Mouse (Mus musculus): ENCODE results near the gene Lrrd1.
"Not testable (repeated sequence)": the region's sequence is repeated elsewhere in the genome, so short reads cannot be mapped to it uniquely, and the experiment has no call there.

Gene Lrrd1

GRCm38 (mm10) chr5:3845026-3845425, at the start of gene Lrrd1:
Lrrd1 (plus strand) TSS chr5:3845173.
- peak; percentile 22 for DNase-seq (ENCODE audit: low spot score)

DNA sequence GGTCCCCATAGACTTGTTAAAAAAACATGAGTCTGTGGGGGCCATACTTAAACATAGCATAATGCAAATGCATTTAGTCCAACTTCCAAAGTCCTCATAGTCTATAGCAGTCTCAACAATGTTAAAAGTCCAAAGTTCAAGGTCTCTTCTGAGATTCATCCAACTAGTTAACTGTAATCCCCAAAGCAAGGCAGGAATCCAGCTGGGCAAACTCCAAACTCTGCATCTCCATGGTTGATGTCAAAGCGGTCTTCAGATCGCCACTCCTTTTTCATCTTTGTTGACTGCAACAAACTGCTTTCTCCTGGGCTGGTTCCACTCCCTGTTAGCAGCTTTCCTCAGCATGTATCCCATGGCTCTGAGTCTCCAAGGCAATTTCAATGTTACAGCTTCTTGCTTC, 47.9 kb upstream of the Lrrd1 start:
- DNase-seq (ENCODE audit: low spot score), result not testable (repeated sequence)

DNA sequence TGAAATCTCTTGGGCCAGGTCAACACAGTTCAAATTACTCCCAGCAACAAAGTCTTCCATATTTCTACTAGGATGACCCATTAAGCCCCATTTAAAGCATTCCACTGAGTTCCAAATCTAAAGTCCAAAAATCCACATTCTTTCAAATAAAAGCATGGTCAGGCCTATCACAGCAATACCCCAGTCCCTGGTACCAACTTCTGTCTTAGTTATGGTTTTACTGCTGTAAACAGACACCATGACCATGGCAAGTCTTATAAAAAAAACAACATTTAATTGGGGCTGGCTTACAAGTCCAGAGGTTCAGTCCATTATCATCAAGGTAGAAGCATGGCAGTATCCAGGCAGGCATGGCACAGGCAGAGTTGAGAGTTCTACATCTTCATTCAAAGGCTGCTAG, 46.3 kb upstream of the Lrrd1 start:
- DNase-seq (ENCODE audit: low spot score), result not testable (repeated sequence)

DNA sequence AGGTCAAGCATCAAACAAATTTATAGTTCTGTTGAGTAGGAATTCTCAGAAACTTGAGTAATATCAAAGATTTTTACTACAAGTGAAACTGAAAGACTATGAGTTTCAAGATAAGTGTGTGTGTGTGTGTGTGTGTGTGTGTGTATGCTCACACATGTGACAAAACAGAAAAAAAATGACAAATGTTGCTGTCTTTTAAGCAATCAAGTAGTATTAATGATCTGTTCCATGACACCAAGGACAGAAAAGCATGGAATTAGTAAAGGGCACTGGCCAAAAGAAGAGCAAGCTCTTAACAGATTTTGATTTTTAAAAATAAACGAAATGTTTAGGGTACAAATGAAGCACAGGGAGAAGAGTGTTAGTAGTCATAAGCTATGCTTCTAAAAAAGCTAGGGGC, 44.9 kb upstream of the Lrrd1 start:
- DNase-seq (ENCODE audit: low spot score), result no peak

DNA sequence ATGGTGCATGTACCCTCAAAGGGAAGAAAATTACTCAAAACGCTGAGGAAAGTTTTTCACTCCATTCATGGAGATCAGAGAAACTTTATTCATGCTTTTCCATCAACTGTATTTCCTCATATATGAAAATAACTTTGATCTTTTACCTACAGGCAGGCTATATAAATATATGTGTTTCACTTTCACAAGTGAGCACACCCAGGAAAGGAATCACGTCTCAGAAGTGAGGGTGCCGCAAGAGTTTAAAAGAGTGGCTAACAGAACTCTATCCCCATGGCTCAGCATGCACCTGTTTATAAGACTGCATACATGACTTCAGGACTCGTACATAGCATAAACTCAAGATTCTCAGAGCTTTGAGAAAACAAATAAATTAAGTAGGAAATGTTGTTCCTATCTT, 44.1 kb upstream of the Lrrd1 start:
- no peak for DNase-seq (ENCODE audit: low spot score)

GRCm38 (mm10) chr5:3801672-3802432, 43.1 kb upstream of the Lrrd1 start:
- no peak for DNase-seq (ENCODE audit: low spot score)

DNA sequence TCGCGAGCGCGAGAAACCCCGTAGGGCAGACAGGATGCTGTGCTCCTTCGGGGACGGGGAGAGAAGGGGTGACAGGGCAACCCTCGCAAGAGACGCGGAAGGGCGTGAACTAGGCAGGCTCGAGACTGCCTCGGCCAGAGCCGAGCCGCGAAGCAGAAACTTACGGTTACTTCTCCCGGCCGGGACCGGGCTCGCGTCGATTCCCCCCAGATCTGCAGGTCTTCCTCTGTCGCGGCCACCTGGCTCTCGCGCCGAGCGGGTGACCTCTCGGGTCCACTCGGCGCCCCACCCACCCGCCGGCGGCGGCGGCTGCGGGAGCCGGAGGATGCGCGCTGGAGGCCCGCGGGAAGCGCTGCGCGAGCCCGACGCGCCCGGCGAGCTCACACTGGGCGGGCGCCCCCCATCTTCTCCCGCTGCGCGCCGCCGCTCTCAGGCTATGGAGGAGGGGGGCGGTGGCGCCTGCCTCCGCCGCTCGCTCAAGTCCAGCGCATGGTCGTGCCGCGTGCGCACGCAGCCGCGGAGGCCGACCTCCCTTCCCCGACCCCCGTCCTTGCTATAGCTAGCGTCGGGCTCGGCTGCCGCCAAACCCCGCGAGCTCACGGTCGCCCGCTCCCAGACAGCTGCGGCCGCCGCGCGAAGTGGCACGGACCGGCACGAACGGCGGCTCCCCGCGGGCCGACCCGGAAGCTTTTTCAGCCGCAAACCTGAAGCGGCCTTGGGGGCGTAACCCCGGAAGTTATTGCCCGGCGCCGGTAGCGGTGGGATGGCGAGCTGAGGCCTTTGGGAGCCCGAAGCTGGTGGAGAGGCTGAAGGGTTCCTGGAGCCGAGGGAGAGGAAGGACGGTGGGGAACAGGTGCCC, 42.3 kb upstream of the Lrrd1 start, which contains the start of the genes Ankib1 and Krit1:
Gene Ankib1 (minus strand): TSS at position 493 of the 859 bp plus-strand sequence.
Gene Krit1 (plus strand): TSS at position 752 of the 859 bp plus-strand sequence.
- peak; percentile 92 for DNase-seq (ENCODE audit: low spot score)

DNA sequence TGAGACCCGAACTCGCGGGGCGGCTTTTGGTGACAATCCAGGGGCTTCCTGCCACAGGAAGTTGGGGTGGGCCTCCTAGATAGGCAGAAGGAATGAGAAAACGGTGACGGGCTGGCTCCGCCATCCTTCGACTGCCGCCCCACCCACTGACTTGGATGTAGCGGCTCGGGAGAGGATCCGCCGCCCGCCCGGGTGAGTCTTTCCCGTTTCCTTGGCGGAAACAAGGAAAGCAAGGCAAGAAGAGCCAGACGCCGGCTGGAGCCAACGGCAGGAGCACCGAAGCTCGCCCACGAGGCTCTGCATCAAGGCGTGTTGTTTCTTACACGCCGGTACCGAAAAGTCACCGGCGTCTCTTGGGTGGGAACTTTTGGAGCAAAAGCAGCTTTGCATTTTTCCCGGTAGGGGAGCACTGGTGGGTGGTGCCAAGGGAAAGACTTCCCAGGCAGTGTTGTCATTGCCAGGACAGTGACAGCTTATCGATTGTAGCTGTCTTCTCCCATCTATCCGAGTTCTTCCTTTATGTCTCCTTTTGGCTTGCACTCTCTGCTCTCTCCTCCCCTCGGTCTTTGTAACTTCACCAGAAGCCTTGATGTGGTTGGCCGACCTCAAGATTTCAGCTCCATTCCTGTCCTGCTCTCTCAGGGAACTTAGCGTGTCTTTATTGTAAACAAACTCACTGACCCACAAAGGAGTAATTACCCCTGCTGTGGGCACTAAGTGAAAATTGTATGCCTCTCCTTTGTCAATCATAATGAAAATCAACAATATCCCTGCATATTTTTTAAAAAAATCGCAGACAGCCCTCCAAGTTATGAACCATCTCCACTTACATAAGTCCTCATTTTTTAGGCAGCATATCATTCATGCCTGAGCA, 41.4 kb upstream of the Lrrd1 start:
- DNase-seq (ENCODE audit: low spot score), result no peak

- DNase-seq (ENCODE audit: low spot score), result no peak
Observed at GRCm38 (mm10) chr5:3808472-3808871, 36.5 kb upstream of the Lrrd1 start.

DNA sequence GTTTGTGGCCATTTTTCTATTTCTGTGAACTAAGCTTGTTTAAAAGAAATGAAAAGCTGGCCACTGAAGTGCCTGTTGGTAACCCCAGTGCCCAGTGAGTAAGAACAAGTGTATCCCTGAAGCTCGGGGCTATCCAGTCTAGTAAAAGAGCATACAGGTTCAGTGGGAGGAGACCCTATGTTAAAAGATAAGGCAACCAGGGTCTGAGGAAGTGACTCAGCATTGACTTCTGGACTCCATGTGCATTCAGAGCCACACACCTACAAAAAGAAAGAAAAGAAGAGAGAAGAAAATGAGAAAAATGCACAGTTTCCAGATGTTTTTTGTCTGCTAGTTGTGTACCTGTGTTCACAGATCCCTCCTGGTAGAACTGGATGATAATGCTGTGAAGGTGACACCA, 10.9 kb upstream of the Lrrd1 start:
- no peak for DNase-seq (ENCODE audit: low spot score)

DNA sequence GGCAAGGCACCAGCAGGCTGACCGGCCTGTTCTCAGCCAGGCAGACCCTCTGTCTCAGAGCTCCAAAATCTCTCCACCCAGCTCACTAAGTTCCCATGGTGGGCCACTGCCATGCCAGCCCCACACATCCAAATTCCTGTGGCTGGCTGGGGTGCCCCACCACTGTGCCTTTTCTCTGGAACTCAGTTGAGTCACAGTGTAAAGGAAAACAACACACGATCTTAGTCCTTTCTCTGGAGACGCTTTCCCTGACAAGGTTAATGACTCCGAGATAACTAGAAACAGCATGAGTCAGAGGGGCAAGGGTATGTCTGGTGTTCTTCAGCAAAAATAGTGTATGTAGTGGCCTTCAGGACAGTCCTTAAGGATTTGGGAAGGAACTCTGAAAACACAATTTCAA, 25.2 kb downstream of the Lrrd1 start:
- no peak for DNase-seq (ENCODE audit: low spot score)

- DNase-seq (ENCODE audit: low spot score), result no peak
Observed at GRCm38 (mm10) chr5:3872348-3872747, 27.4 kb downstream of the Lrrd1 start.

GRCm38 (mm10) chr5:3873485-3873884, 28.5 kb downstream of the Lrrd1 start:
- DNase-seq (ENCODE audit: low spot score), result no peak

- not testable (repeated sequence) for DNase-seq (ENCODE audit: low spot score)
Observed at GRCm38 (mm10) chr5:3886862-3887261, 41.9 kb downstream of the Lrrd1 start.

- no peak for DNase-seq (ENCODE audit: low spot score)
Observed at GRCm38 (mm10) chr5:3889201-3889600, 44.2 kb downstream of the Lrrd1 start.

- peak; percentile 20 for DNase-seq (ENCODE audit: low spot score)
Observed at GRCm38 (mm10) chr5:3893459-3894293, 48.7 kb downstream of the Lrrd1 start, which contains the start of gene Mterf1a. Mterf1a (minus strand) TSS chr5:3893933.

DNA sequence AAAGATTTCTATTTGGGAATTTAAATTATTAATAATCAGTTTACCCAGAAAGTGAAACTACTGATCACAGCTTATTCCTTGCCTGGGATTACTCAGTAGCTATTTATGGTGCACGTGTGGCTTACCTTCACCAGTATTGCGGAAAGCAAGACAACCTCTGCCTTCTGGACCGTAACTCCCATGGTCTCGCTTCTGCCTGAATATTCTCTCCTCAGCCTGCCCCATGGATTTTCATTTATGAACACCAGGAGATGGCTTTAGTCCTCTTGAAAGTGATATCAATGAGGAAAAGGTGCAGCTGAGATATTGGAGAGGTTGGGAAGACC, 49.3 kb downstream of the Lrrd1 start:
- DNase-seq (ENCODE audit: low spot score), result not testable (repeated sequence)

- no peak for DNase-seq (ENCODE audit: low spot score)
Observed at GRCm38 (mm10) chr5:3905471-3905870, 60.5 kb downstream of the Lrrd1 start.

All from testis, postnatal 14 days (tissue).